Mouse (Mus musculus) bone marrow, adult 2 months (tissue): ENCODE results near the gene Gm45062.

Experiments used
- CTCF ChIP-seq: fragments of 200-500 bp; IDR thresholded peaks from 2 replicates; pipeline ENCODE4 v1.5.1; 2011; ENCODE audit warnings: low read length, control low read depth; ENCODE audit not compliant: control insufficient read depth, insufficient read depth
- POLR2A ChIP-seq: fragments of 200-500 bp; IDR thresholded peaks from 2 replicates; pipeline ENCODE4 v1.6.1; 2011; ENCODE audit warnings: low read depth, mild to moderate bottlenecking, control low read depth, low read length, borderline replicate concordance; ENCODE audit not compliant: control insufficient read depth

GRCm38 (mm10) chr6:8519687-8520086, 260.4 kb downstream of the Gm45062 start:
- no peak for TF ChIP-seq CTCF
- TF ChIP-seq POLR2A, result no peak
